Mouse (Mus musculus) hindbrain, embryonic 11.5 days (tissue): ENCODE measurements around the gene Grb14. TPM values are rescaled to one million over a fixed set of nuclear protein-coding genes. Genes with fewer than 3 reads are reported as not detected.

Experiments used
- ATAC-seq: fragments of 200-750 bp; cut with Nextera tagmentation; 2 replicates; pipeline ENCODE4 v1.8.0; 2017; ENCODE audit warnings: mild to moderate bottlenecking, moderate TSS enrichment, moderate library complexity; ENCODE audit not compliant: low FRiP score
- DNase-seq: peaks from one replicate; pipeline ENCODE4 v3.0.0-alpha.2; 2015; ENCODE audit warnings: low spot score
- H3K27ac ChIP-seq: fragments of 300-500 bp; sonication (generic); 2 replicates; pipeline ENCODE4 v1.5.1; 2014; ENCODE audit warnings: mild to moderate bottlenecking, low read depth, low read length
- H3K27me3 ChIP-seq: fragments of 300-500 bp; sonication (generic); 2 replicates; pipeline ENCODE4 v1.6.1; 2014; ENCODE audit warnings: mild to moderate bottlenecking, low read length, moderate library complexity, mixed read lengths; ENCODE audit not compliant: control insufficient read depth, insufficient read depth
- H3K36me3 ChIP-seq: fragments of 300-500 bp; sonication (generic); 2 replicates; pipeline ENCODE4 v1.6.1; 2014; ENCODE audit warnings: mild to moderate bottlenecking, low read length, moderate library complexity, mixed read lengths; ENCODE audit not compliant: control insufficient read depth, insufficient read depth
- H3K4me1 ChIP-seq: fragments of 300-500 bp; sonication (generic); replicated peaks from 2 replicates; pipeline ENCODE4 v1.6.1; 2014; ENCODE audit warnings: low read length, mixed read lengths; ENCODE audit not compliant: control insufficient read depth, insufficient read depth
- H3K4me2 ChIP-seq: fragments of 300-500 bp; sonication (generic); replicated peaks from 2 replicates; pipeline ENCODE4 v1.6.1; 2014; ENCODE audit warnings: mild to moderate bottlenecking, low read depth, low read length
- H3K4me3 ChIP-seq: fragments of 300-500 bp; sonication (generic); 2 replicates; pipeline ENCODE4 v1.5.1; 2014; ENCODE audit warnings: low read depth, low read length
- H3K9ac ChIP-seq: fragments of 300-500 bp; sonication (generic); 2 replicates; pipeline ENCODE4 v1.6.1; 2014; ENCODE audit warnings: low read depth, low read length
- H3K9me3 ChIP-seq: fragments of 300-500 bp; sonication (generic); 2 replicates; pipeline ENCODE4 v1.6.1; 2016; ENCODE audit warnings: low read length; ENCODE audit not compliant: control insufficient read depth
- WGBS: fragments of 180-500 bp; shearing (Covaris S2); extraction: QIAGEN DNeasy Blood & Tissue Kit; methylation state at CpG from one replicate; pipeline ENCODE4 v1.1.7; 2014; 5-methylcytosine and 5-hydroxymethylcytosine counted together
- polyA plus RNA-seq: library from polyadenylated mRNA; unstranded; fragments of >200 nt; fragmentation: Nextera tagmentation; extraction: Ambion mirVana; gene quantifications from 2 replicates; pipeline ENCODE4 v1.2.1, GENCODE M21; 2014

The Grb14 gene
- polyA plus RNA-seq, result 8.7 and 9.0 TPM in 2 replicates

DNA sequence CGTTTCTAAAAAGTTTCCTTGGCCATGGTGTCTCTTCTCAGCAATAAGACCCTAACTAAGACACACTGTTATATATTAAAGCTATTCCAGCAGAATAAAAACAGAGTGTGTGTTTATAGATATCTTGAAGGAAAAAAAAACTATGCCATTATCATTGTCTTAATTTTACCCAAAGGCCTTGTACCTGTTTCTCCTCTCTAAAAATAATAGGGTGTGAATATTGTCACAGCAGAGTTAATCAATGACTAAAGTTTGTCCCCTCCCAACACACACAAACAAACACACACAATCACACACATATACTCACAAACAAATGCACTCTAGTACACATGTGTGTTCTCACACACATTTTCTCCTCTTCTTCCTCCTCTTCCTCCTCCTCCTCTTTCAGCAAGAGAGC lies at the start of gene Grb14:
Gene Grb14, minus strand, starts transcription at position 101 of the 400 bp plus-strand sequence.
- Histone ChIP-seq H3K4me2 (no peak within 1 kb of the TSS), H3K9me3 (no peaks in the 10 kb centered on the region), H3K4me3 (no peak within 1 kb of the TSS), H3K27me3 (peaks cover 4% of the 10 kb centered on the region; the same call in 1 of the 2 replicates), H3K9ac (no peak within 1 kb of the TSS), H3K36me3 (no peaks in the 10 kb centered on the region), H3K27ac (no peak within 1 kb of the TSS), H3K4me1 (no peaks in the 10 kb centered on the region)
- ATAC-seq, result no peak
- WGBS, result 84% methylated on average over 1 of the region's 1 CpGs
- no peak for DNase-seq

DNA sequence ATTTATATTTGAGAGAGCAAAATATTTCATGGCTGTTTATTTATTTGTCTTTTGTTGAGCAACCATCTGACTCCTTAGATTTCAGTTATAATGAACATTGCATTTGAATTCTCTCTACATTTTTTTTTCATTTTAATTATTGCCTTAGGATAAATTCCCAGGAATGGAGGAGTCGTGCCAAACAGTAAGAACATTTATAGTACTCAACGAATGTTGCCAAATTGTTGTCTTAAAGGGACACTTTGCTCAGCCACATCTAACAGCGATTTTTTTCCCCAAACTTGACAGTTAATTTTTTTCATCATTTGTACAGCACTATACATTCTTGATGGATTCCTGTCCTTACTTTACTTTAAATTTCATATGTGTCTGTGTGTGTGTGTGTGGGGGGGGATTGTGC lies 47.4 kb upstream of the Grb14 start:
- WGBS, result 88% methylated on average over 3 of the region's 3 CpGs
- Histone ChIP-seq H3K4me1 (no peaks in the 10 kb centered on the region), H3K4me3 (no peak overlapping the region), H3K27ac (no peak overlapping the region), H3K9ac (no peak overlapping the region), H3K27me3 (no peaks in the 10 kb centered on the region), H3K4me2 (no peak overlapping the region), H3K9me3 (no peaks in the 10 kb centered on the region), H3K36me3 (no peaks in the 10 kb centered on the region)
- DNase-seq, result no peak
- ATAC-seq, result no peak

DNA sequence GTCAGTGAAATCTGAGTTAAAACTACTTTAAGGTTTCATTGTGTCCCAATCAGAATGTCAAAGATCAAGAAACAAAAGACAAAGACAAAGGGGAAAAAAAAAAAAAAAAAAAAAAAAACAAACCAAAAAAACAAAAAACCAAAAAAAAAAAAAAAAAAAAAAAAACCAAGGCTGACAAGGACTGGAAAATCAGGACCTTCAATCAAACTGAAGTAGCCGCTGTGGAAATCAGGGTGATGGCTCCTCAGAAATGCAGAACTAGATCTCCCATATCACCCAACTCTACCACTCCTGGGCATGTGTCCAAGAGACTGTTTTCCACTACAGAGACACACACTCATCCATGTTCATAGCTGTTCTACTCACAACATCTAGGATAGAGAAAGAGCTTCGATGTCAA lies 29.0 kb upstream of the Grb14 start:
- Histone ChIP-seq H3K9me3 (no peaks in the 10 kb centered on the region), H3K4me1 (no peaks in the 10 kb centered on the region), H3K27me3 (no peaks in the 10 kb centered on the region), H3K9ac (no peak overlapping the region), H3K4me2 (no peak overlapping the region), H3K27ac (no peak overlapping the region), H3K36me3 (no peaks in the 10 kb centered on the region), H3K4me3 (no peak overlapping the region)
- 88% methylated on average over 2 of the region's 2 CpGs for WGBS
- ATAC-seq (no peak), DNase-seq (no peak)

DNA sequence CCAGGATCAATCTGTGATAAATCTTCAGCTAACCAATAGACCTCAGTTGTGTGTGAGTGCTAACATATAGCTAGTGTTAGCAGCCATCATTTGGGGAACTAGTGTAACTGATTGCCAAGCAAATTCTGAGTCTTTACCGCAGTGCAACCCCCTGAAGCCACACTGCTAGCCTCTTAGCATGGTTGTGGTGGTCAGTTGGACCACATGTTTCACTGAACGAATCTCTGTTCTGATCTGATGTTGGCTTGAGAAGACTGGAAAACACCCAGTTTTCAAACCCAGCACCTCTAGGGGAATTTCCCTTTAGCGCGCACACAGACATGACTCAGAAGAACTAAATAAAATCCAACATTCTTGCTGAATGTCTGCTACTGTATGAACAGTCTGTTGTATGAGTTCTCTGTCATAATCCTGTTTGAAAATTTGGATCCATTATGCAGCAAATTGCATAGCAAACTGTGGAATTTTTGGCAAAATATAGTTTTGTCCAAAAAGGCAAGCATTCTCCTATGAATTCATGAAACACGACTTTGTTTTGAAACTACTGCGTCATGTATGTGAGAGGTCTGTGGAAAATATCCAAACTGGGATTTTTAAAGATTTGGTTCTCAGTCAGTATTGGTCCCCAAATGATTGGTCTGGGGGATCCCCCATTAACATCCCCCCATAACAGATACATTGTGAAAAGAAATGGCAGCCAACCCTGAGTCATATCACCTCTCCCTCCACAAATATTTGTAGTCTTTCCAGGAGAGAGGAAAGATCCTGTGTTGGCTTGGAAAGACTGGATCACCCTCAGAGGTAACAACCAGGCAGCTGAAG lies 27.6 kb upstream of the Grb14 start:
- Histone ChIP-seq H3K27ac (no peak overlapping the region), H3K36me3 (no peaks in the 10 kb centered on the region), H3K4me2 (no peak overlapping the region), H3K9ac (no peak overlapping the region), H3K4me3 (no peak overlapping the region), H3K27me3 (no peaks in the 10 kb centered on the region), H3K9me3 (no peaks in the 10 kb centered on the region), H3K4me1 (no peaks in the 10 kb centered on the region)
- WGBS, result 94% methylated on average over 6 of the region's 6 CpGs
- DNase-seq, result no peak
- no peak for ATAC-seq

DNA sequence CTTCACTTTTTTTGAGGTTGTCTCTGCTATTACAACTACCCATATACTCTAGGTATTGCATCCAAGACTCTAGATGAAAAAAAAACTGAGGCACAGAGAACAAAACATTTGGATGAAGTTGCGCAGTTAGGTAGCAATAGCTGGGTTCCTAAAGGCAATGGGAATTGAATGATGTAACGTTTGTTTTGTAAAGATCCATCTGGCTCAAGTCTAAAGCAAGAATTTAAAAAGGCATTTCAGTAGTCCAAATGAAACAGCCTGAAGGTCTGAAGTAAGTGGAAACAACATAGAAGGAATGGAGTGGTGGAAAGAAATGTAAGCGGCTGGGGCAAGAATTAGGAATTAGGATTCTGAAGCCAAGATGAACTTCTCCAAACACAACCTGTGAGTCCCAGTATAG lies 26.0 kb upstream of the Grb14 start:
- ATAC-seq (no peak), DNase-seq (no peak)
- no peak overlapping the region for H3K9ac ChIP-seq
- H3K27me3 ChIP-seq, result no peaks in the 10 kb centered on the region
- H3K9me3 ChIP-seq, result no peaks in the 10 kb centered on the region
- H3K4me2 ChIP-seq, result no peak overlapping the region
- H3K4me3 ChIP-seq, result no peak overlapping the region
- WGBS, result 94% methylated on average over 3 of the region's 3 CpGs
- H3K36me3 ChIP-seq, result no peaks in the 10 kb centered on the region
- H3K4me1 ChIP-seq, result no peaks in the 10 kb centered on the region
- H3K27ac ChIP-seq, result no peak overlapping the region

DNA sequence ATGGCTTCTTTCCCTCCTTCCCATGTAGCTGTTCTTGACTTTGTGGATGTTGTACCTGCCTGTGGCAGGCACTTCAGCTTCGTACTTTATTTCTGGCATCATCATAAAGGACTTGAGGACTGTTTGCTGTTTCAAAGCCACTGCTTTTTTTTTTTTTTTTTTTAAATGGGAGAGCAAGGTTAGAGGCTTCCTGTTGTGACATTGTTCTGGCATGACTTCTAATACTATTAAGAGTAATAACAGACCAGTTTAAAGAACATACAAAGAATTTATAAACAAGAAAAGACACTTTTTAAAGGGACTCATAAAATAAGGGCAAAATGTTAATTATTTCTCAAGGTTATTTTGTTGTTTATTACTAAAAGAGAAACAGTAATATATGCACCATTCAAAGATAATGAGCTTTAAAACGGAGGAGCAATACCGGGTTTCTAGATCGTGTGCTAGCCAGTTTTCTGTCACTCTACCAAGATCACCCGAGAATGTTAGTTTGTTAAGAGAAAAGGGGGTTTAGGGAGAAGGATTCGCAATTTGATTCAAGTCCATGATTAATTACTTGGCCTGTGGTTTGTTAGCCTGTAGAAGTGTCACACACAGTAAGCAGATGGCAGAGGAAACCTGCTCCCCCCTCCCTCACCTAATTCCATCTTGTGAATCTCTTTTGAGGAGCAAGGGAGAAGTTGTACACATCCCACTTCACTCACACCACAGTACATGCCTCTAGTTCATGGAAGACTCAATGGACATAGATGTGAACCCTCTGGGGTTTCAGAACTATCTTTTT lies 23.6 kb upstream of the Grb14 start:
- Histone ChIP-seq H3K36me3 (no peaks in the 10 kb centered on the region), H3K27me3 (no peaks in the 10 kb centered on the region), H3K4me3 (no peak overlapping the region), H3K9me3 (no peaks in the 10 kb centered on the region), H3K27ac (no peak overlapping the region), H3K4me2 (no peak overlapping the region), H3K9ac (no peak overlapping the region), H3K4me1 (no peaks in the 10 kb centered on the region)
- DNase-seq (no peak), ATAC-seq (no peak)
- WGBS, result 79% methylated on average over 6 of the region's 6 CpGs

DNA sequence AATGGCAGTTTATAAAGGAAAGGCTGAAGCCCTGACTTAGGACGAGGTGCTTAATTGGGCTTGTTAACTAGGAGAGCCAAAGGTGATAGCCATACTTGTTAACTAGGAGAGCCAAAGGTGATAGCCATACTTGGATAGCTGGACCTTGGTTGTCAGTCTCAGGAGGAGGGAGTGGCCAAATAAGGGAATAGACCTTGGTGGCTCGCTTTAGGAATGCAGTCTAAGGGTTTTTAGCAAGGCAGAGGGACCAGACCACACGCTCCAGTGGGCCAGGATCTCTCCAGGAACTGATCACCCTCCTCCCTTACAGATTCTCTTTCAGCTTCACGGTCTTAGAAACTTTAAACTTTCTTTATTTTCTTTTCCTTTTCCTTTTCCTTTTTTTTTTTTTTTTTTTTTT lies 13.4 kb upstream of the Grb14 start:
- Histone ChIP-seq H3K9ac (no peak overlapping the region), H3K4me3 (no peak overlapping the region), H3K27ac (no peak overlapping the region), H3K27me3 (no peaks in the 10 kb centered on the region), H3K9me3 (no peaks in the 10 kb centered on the region), H3K4me2 (no peak overlapping the region), H3K36me3 (no peaks in the 10 kb centered on the region), H3K4me1 (no peaks in the 10 kb centered on the region)
- 27% methylated on average over 4 of the region's 4 CpGs for WGBS
- DNase-seq (no peak), ATAC-seq (no peak)

DNA sequence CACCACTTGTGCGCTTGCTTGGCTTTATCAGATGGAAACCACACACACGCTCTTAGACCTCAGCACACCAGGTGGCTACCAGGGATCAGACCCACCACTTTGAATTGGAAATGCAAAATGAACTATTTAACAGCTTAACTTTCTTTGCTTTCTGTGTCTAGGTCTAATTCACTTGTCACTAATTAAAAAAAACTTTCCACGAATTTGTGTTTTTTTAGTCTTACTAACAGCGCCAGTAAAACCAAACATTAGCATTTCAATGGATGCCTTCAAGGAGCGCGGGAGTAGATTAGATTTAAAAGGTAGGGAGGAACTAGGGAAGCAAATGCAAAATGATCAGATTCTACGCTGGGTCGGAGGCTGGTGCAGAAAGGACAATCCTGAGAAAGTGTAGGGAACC lies 12.8 kb upstream of the Grb14 start:
- WGBS, result 28% methylated on average over 8 of the region's 8 CpGs
- H3K27ac ChIP-seq, result no peak overlapping the region
- H3K27me3 ChIP-seq, result no peaks in the 10 kb centered on the region
- H3K9me3 ChIP-seq, result no peaks in the 10 kb centered on the region
- no peaks in the 10 kb centered on the region for H3K36me3 ChIP-seq
- H3K9ac ChIP-seq, result no peak overlapping the region
- no peaks in the 10 kb centered on the region for H3K4me1 ChIP-seq
- ATAC-seq, result no peak
- DNase-seq, result no peak
- no peak overlapping the region for H3K4me2 ChIP-seq
- H3K4me3 ChIP-seq, result no peak overlapping the region
